Mouse (Mus musculus): ENCODE measurements around the gene Cxcl9.

Cxcl9 gene

DNA sequence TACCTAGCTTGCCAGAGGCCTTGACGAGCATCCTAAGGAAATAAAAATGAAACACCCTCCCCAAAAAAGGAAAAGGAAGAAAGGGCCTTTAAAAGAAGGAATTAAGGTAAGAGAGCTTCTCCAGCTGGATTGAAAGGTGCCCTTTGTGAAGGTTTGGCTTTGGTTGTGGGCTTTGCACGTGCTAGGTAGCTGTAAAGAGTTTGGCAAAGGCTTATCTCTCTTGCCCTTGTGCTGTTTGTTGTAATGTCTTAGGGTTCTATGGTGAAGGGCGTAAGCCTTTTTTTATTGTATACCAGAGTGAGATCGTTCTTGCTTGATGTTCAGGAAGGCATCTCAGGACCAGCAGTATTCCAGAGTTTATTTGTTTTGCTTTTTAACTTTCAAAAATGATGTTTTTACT is 12.7 kb upstream of the Cxcl9 start:
- no peak for DNase-seq (ENCODE audit: low read depth, low spot score)

- no peak for DNase-seq (ENCODE audit: low read depth, low spot score)
Measured at GRCm38 (mm10) chr5:92336743-92337142, 8.9 kb upstream of the Cxcl9 start.

- peak; percentile 78 for DNase-seq (ENCODE audit: low read depth, low spot score)
Measured at GRCm38 (mm10) chr5:92332359-92332840, 4.5 kb upstream of the Cxcl9 start.

DNA sequence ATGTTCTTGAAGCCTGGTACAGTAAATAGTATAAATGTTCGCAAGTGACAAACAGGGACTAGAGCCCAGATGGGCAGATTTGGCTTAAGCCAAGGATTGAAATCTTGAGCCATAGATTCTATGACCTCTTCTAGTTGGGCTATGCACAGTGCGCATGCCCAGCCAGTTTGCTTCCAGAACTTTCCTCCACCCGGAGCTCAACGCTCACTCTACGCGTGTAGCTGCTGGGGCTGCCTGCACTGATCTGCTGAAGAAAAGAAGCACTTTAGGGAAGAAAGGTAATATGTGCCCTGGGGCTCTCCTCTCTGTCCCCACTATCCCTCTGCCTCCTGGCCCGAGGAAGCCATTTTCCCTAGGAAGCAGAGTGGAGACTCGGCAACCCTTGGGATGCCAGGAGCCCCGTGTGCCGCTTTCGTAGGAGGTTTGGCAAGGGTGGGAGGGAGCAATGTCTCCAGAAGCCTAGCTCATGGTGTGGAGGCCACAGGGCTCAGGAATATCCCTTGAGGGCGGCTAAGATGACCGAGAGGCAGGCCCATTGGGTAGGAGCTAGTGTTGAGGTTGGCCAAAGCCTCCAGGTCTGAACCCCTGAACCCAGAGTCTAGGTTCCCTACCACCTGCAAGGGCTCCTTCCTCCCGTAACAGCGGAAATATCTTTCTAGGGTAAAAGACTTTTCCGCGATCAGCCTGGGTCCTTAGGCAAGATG is 3.9 kb upstream of the Cxcl9 start, which contains the start of gene Art3:
TSS of gene Art3 (plus strand) at position 193 of the 704 bp plus-strand sequence.
- DNase-seq (ENCODE audit: low read depth, low spot score): no peak

DNA sequence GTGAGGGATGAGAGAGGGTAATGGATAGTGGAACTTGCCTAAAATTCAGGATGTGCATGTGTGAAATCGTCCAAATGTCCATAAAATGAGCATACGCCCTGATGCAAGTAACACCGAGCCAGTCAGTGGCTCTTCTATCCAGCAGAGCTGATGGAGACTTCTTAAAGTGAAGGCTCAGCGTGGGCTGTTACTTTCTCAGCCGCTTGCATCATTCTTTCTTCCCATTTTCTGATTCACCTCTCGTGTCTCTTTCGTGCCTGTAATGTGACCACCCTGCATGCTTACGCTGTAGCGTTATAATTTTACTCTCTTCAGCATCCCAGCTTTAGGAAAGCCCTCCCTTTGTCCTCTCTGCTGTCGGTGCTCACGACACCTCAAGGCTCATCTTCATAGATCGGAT is 3.2 kb upstream of the Cxcl9 start:
- DNase-seq (ENCODE audit: low read depth, low spot score): no peak

DNA sequence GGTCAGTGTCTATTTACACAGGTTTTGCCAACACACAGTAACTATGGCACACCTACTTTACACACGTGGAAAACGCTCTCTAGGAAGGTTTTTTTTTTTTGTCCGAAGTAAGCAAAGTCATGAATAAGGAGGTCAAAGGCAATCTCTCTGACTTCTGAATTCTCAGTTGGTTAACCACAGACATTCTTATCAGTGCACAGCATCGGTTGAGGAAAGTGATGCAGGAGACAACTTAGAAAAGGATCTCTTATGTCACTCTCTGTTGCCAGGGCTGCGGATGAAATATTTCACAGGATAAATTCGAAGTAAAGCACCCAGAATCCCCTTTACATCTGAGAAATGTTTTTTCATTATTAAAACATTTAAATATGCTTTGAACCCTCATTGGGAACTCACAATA is 512 bp downstream of the Cxcl9 start:
- no peak for DNase-seq (ENCODE audit: low read depth, low spot score)

- DNase-seq (ENCODE audit: low read depth, low spot score): peak; percentile 94
Measured at GRCm38 (mm10) chr5:92323264-92323663, 4.6 kb downstream of the Cxcl9 start.

- DNase-seq (ENCODE audit: low read depth, low spot score): no peak
Measured at GRCm38 (mm10) chr5:92322612-92323011, 5.3 kb downstream of the Cxcl9 start.

GRCm38 (mm10) chr5:92321631-92322400 is 6.1 kb downstream of the Cxcl9 start:
- DNase-seq (ENCODE audit: low read depth, low spot score): no peak

GRCm38 (mm10) chr5:92318596-92318995 is 9.3 kb downstream of the Cxcl9 start:
- DNase-seq (ENCODE audit: low read depth, low spot score): peak; percentile 62

DNA sequence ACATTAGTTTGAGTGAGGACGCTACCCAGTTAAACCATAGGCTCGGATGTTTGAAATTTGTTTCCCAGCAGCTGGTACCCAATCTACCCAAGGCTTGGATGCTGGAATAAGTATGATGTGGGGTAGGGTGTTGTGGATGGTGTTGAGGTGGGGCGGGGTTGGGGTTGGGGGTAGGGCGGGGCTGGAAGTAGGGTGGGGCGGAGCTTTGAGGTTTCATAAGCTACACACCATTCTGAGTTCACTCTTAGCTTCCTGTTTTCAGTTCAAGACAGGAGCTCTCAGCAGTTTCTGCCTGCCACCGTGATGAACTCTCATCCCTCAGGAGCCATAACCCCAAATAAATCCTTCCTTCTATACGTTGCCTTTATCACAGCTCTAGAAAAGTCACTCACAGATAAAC is 9.8 kb downstream of the Cxcl9 start:
- DNase-seq (ENCODE audit: low read depth, low spot score): no peak

GRCm38 (mm10) chr5:92313776-92314175 is 14.1 kb downstream of the Cxcl9 start:
- no peak for DNase-seq (ENCODE audit: low read depth, low spot score)

DNA sequence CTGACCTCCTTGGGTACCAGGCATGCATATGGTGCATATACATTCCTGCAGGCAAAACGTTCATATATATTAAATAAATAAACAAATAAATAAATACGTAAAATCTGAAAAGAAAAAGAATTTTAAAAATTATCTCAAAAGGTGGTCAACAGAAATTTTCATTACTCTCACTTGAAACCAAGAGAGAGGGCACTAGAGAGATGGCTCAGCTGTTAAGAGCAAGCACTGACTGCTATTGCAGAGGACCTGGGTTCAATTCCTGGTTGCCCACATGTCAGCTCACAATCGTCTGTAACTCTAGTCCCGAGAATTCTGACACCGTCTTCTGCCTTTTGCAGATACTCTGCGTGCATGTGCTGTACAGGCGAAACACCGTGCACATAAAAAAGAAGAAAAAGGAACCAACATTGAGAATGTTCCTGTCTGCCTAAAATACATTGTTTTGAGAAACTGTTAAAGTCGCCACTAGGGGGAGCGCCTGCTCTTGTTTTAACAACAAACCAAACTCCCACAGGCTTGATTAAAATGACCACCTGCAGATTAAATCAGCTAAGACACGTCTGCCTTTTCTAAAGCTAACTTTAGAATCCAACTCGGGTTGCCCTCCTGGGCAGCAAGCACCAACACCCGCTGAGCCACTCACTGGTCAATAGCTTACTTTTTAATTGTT is 15.7 kb downstream of the Cxcl9 start:
- peak; percentile 83 for DNase-seq (ENCODE audit: low read depth, low spot score)

DNA sequence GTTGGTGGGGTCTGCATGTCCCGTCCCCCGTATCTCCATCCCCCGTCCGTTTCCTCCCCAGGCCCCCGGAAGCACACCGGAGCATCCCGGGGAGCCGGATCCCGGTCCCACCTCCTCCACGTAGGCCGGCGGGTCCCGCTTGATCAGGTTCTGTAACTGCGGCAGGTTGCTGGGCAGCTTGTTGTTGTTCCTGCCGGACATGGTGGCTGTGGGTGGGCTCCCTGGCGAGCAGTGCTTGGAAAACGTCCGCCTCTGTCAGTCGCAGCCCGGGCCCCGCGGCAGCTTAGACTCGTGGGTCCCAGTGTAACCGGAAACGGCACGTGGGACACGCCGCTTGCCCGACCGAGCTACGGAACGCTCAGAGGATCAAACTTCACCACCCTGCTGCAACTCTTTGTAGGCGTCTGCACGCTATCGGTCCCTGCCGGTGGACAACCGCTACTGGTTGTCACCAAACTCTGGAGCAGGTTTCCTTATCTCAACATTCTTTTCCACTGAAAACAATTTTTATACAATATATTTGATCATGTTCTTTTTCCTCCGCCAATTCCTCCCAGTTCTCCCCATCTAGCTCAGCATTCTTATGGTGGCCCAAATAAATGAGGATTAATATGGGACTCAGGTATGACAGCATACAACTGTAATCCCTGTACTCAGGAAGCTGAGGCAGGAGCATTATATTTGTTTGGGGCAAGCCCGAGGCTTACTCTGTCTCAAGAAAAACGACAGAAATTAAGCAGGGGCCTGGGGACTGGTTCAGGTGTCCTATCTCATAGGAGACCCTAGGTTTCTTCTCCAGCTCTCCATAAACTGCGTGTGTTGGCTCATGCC is 18.0 kb downstream of the Cxcl9 start, which contains the start of gene Sdad1:
TSS of gene Sdad1 (minus strand) at position 799 of the 831 bp plus-strand sequence.
- DNase-seq (ENCODE audit: low read depth, low spot score): peak; percentile 92

DNA sequence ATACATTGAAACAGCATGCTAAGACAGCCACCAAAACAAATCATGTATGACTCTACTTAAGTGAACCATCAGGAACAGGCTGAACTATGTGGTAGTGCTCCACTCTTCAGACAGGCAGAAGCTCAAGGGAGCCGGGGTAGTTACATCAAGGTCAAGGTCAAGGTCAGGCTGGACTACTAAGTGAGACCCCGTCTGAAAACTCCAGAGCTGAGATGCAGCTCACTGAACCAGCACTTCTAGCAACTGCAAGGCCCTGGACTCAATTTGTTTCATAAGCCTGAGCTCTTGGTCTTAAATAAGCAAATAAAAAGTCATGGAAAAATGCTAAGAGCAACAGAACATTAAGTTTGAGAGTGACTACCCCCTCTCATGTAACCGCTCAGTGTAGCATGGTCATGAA is 23.6 kb downstream of the Cxcl9 start:
- no peak for DNase-seq (ENCODE audit: low read depth, low spot score)

- no peak for DNase-seq (ENCODE audit: low read depth, low spot score)
Measured at GRCm38 (mm10) chr5:92302149-92302840, 25.6 kb downstream of the Cxcl9 start.

DNA sequence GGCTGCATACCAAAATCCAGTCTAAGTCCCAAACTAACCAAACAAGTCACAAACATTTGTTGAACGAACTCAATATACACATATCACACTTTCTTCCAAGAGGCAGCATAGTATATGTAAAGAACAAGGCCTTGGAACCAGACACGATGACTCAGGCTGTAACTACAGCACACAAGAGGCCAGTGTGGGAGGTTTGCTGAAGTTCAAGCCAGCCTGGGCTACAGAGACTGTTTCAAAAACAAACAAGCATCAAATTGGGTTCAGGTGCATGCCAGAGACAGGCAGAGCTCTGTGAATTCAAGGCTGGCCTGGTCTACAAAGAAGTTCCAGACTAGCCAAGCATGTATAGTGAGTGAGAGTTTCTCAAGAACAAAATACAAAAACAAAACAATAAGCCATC is 33.4 kb downstream of the Cxcl9 start:
- DNase-seq (ENCODE audit: low read depth, low spot score): no peak

GRCm38 (mm10) chr5:92291652-92292414 is 36.0 kb downstream of the Cxcl9 start:
- no peak for DNase-seq (ENCODE audit: low read depth, low spot score)

- DNase-seq (ENCODE audit: low read depth, low spot score): no peak
Measured at GRCm38 (mm10) chr5:92287840-92288239, 40.0 kb downstream of the Cxcl9 start.

- no peak for DNase-seq (ENCODE audit: low read depth, low spot score)
Measured at GRCm38 (mm10) chr5:92283107-92283506, 44.8 kb downstream of the Cxcl9 start.
